Mouse (Mus musculus): ENCODE data around the gene Sox11. TPM values are rescaled to one million over a fixed set of nuclear protein-coding genes. Genes with fewer than 3 reads are reported as not detected.

Gene Sox11
- polyA plus RNA-seq, 1 experiment from 2014 or later: 204 TPM

DNA sequence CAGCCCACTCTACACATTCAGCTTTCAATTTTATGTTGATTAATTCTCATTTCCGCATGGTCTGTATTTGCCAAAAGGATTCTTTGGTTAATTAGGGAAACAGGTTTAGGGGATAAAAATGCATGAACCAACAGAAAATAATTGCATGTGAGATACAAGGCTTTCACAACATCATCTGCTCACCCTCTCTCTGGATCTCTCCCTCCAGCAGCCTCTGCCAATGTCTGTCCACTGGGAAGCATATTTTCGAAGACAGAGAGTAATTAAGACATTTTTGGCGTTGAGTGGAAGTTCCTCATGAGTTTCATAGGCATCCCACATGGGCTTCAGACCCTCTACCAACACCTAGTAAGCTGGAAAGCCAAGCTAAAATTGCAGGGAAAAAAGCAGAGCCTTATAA is 43.7 kb downstream of the Sox11 start:
- H3K36me3 ChIP-seq: no peaks in the 10 kb centered on the region
- no peaks in the 10 kb centered on the region for H3K9me3 ChIP-seq
- H3K4me2 ChIP-seq: no peak overlapping the region
- no peaks in the 10 kb centered on the region for H3K27me3 ChIP-seq
- no peak overlapping the region for H3K27ac ChIP-seq
- peaks cover 25% of the 10 kb centered on the region for H3K4me1 ChIP-seq
- ATAC-seq (ENCODE audit: insufficient number of reproducible peaks, insufficient read depth, low FRiP score, low TSS enrichment, low read depth): no peak
- 81% methylated on average over 3 of the region's 3 CpGs for WGBS
- H3K9ac ChIP-seq: no peak overlapping the region
- no peak overlapping the region for H3K4me3 ChIP-seq

DNA sequence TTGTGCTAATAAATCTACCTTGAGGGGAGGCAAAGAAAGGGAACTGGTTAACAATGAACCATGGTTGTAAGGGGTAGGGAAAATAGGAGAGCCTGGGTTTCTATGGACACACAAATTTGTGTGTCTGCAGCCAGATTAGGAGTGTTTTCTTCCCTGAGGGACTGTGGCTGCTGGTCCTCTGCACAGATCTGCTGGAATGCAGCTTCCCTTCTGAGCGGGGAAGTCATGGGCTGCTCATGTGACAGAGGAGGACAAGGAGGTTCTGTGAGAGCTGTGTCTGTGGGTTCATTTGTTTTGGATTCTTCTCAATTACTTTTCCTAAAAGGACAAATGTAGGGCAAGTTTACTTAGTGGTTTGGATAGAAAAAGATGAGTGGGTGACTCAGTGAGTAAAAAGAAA is 48.2 kb downstream of the Sox11 start:
- H3K27me3 ChIP-seq: no peaks in the 10 kb centered on the region
- no peak overlapping the region for H3K4me3 ChIP-seq
- no peaks in the 10 kb centered on the region for H3K36me3 ChIP-seq
- H3K27ac ChIP-seq: no peak overlapping the region
- peaks cover 51% of the 10 kb centered on the region for H3K4me1 ChIP-seq
- no peaks in the 10 kb centered on the region for H3K9me3 ChIP-seq
- 17% methylated on average over 1 of the region's 1 CpGs for WGBS
- ATAC-seq (ENCODE audit: insufficient number of reproducible peaks, insufficient read depth, low FRiP score, low TSS enrichment, low read depth): no peak
- no peak overlapping the region for H3K4me2 ChIP-seq
- no peak overlapping the region for H3K9ac ChIP-seq

DNA sequence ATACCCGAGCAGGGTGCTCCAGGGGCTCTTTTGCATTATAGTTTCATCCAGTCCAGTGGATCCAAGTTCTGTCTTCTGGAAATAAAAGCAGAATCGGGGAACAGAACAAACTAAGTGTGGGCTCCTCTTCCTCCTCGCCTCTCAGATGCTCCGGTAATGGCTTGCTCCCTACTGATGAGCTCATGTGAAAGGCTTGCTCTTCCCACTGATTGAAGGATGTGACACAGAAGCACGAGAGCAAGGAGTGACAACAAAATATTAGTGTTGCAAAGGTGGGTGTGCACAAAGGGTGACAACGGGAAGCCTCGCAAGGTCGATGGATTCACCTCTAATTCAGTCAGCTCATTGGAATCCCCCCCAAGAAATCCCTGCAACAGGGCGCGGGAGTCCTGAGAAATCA is 48.6 kb downstream of the Sox11 start:
- Histone ChIP-seq H3K4me2 (no peak overlapping the region), H3K27me3 (no peaks in the 10 kb centered on the region), H3K27ac (no peak overlapping the region), H3K9ac (no peak overlapping the region), H3K4me1 (peaks cover 48% of the 10 kb centered on the region), H3K9me3 (no peaks in the 10 kb centered on the region), H3K36me3 (no peaks in the 10 kb centered on the region), H3K4me3 (no peak overlapping the region)
- WGBS: 56% methylated on average over 10 of the region's 10 CpGs
- ATAC-seq (ENCODE audit: insufficient number of reproducible peaks, insufficient read depth, low FRiP score, low TSS enrichment, low read depth): no peak

DNA sequence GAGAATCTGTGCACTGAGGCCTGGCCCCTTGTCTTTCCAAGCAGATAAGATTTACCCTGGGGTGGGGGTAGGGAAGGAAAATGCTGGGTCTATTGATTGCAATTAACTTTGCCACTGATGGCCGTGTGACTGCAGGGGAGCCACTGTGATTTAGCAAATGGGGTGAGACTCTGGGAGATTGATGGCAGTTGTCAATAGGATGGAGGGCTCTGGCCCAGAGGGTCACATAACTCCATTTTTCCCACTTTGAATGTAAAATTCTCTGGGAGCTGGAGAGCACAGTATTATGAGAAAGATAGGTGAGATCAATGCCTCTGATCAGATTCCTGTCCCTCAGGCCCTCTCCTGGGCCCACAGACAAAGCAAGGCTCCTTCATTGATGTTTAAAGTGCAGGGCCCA is 49.2 kb downstream of the Sox11 start:
- Histone ChIP-seq H3K27me3 (no peaks in the 10 kb centered on the region), H3K4me1 (peaks cover 48% of the 10 kb centered on the region), H3K4me3 (no peak overlapping the region), H3K9ac (no peak overlapping the region), H3K4me2 (no peak overlapping the region), H3K27ac (no peak overlapping the region), H3K36me3 (no peaks in the 10 kb centered on the region), H3K9me3 (no peaks in the 10 kb centered on the region)
- ATAC-seq (ENCODE audit: insufficient number of reproducible peaks, insufficient read depth, low FRiP score, low TSS enrichment, low read depth): no peak
- 26% methylated on average over 1 of the region's 1 CpGs for WGBS

Measured in embryonic facial prominence, embryonic 13.5 days (tissue).